ENCODE assay signal across 7 mouse cellular contexts in the genomic region with DNA sequence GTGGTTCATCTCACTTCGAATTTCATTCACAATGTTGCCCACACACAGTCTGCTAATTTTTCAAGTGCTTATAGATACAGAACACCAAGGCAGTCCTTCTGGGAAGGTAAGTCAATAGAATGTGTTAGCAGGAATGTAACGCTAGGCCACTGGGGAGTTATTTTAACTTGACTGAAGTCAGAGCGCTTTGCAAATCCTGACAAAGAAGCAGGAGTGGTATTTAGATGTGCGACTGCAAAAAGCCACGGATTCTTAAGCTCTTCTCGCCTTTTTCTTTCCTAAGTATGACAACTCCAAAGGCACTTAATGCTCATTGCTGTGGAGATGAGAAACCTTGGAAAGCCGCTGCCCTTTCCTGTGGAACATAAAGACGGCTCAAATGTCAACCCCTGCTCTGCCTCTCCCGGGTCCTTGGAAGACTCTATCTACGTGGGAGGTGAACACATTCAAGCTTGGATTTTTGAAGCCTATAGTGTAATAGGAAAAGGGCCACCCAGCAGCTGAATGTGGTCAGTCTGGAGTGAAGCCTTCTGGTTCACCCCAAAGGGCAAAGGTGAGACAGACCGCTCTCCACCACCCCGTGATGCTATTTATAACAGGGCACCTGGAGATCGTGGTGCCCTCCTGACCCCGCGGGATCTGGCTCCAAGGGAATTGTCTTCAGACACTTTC. TPM values are rescaled to one million over a fixed set of nuclear protein-coding genes. Genes with fewer than 3 reads are reported as not detected.
DNase-seq lines count a peak whose midpoint lies in the region; ATAC-seq and TF ChIP-seq lines count a peak whose summit lies in the region.

No protein-coding gene starts in this region.

- WGBS in lung, embryonic 14.5 days = 6% methylated on average over 15 of the region's 15 CpGs
- 9% methylated on average over 15 of the region's 15 CpGs for WGBS in embryonic facial prominence, embryonic 10.5 days
- 10% methylated on average over 15 of the region's 15 CpGs for WGBS in hindbrain, embryonic 14.5 days

- no peaks in the 10 kb centered on the region for H3K9me3 ChIP-seq in lung, embryonic 14.5 days (ENCODE audit: low read depth, low read length)
- no peaks in the 10 kb centered on the region for H3K9me3 ChIP-seq in embryonic facial prominence, embryonic 10.5 days
- no peaks in the 10 kb centered on the region for H3K9me3 ChIP-seq in hindbrain, embryonic 14.5 days (ENCODE audit: control insufficient read depth, low read length)

- no peak for TF ChIP-seq CTCF in lung, embryonic 14.5 days (IDR thresholded peaks at IDR 0.05; ENCODE audit: low read depth)

- H3K4me3 ChIP-seq in lung, embryonic 14.5 days (ENCODE audit: low read depth, low read length) = peak overlapping the region; percentile 70
- H3K4me3 ChIP-seq in embryonic facial prominence, embryonic 10.5 days = peak overlapping the region; percentile 76
- peak overlapping the region; percentile 86 for H3K4me3 ChIP-seq in hindbrain, embryonic 14.5 days (replicated peaks; ENCODE audit: low read length)

- H3K27me3 ChIP-seq in lung, embryonic 14.5 days (ENCODE audit: insufficient read depth, low read length) = no peaks in the 10 kb centered on the region
- peaks cover 21% of the 10 kb centered on the region for H3K27me3 ChIP-seq in embryonic facial prominence, embryonic 10.5 days (replicated peaks; ENCODE audit: low read depth, poor library complexity, severe bottlenecking)
- H3K27me3 ChIP-seq in hindbrain, embryonic 14.5 days (ENCODE audit: control insufficient read depth, insufficient read depth, low read length) = no peaks in the 10 kb centered on the region

- H3K36me3 ChIP-seq in lung, embryonic 14.5 days (ENCODE audit: insufficient read depth) = no peaks in the 10 kb centered on the region
- no peaks in the 10 kb centered on the region for H3K36me3 ChIP-seq in embryonic facial prominence, embryonic 10.5 days (replicated peaks)
- no peaks in the 10 kb centered on the region for H3K36me3 ChIP-seq in hindbrain, embryonic 14.5 days (replicated peaks; ENCODE audit: control insufficient read depth, insufficient read depth)

- H3K9ac ChIP-seq in lung, embryonic 14.5 days = peak overlapping the region; percentile 72
- H3K9ac ChIP-seq in hindbrain, embryonic 14.5 days = peak overlapping the region; percentile 88

- H3K27ac ChIP-seq in lung, embryonic 14.5 days (ENCODE audit: low read depth) = peak overlapping the region; percentile 63; the same call in 1 of the 2 replicates
- H3K27ac ChIP-seq in embryonic facial prominence, embryonic 10.5 days (replicated peaks) = no peak overlapping the region; the same call in 1 of the 2 replicates
- no peak overlapping the region for H3K27ac ChIP-seq in hindbrain, embryonic 14.5 days

- peak; percentile 57 for DNase-seq in lung, embryonic 14.5 days
- DNase-seq in lung, postnatal 10 days = no peak
- DNase-seq in embryonic facial prominence, embryonic 10.5 days (ENCODE audit: low spot score) = peak; percentile 29
- DNase-seq in hindbrain, embryonic 14.5 days (ENCODE audit: low spot score) = no peak
- peak; percentile 27 for DNase-seq in mesoderm, embryonic 11.5 days (ENCODE audit: low read depth, low spot score)
- DNase-seq in c-Kit-positive CD71-positive TER-119-positive erythroid progenitor cells, embryonic 14.5 days (ENCODE audit: low spot score) = no peak
- DNase-seq in T-cell, adult 2 months (ENCODE audit: low spot score) = no peak

- peak; percentile 12; the same call in 1 of the 2 replicates for ATAC-seq in lung, embryonic 14.5 days (ENCODE audit: insufficient read depth)
- no peak for ATAC-seq in hindbrain, embryonic 14.5 days (ENCODE audit: low FRiP score)

- no peaks in the 10 kb centered on the region for H3K4me1 ChIP-seq in lung, embryonic 14.5 days (ENCODE audit: insufficient read depth)
- H3K4me1 ChIP-seq in embryonic facial prominence, embryonic 10.5 days = peaks cover 19% of the 10 kb centered on the region
- no peaks in the 10 kb centered on the region for H3K4me1 ChIP-seq in hindbrain, embryonic 14.5 days (replicated peaks; ENCODE audit: control insufficient read depth, insufficient read depth, low read length)

- peak overlapping the region; percentile 97 for H3K4me2 ChIP-seq in lung, embryonic 14.5 days
- peak overlapping the region; percentile 97 for H3K4me2 ChIP-seq in hindbrain, embryonic 14.5 days (replicated peaks)

RNA-seq across cellular contexts. Expression of a gene that starts 3.0 kb away (rescaled TPM):
- 32.5 and 35.4 TPM in 2 replicates for polyA plus RNA-seq in lung, embryonic 14.5 days (2014; fragmentation: Nextera tagmentation; extraction: Ambion mirVana)
- 3.1 and 4.6 TPM in 2 replicates for polyA plus RNA-seq in embryonic facial prominence, embryonic 10.5 days (2016; fragmentation: Nextera tagmentation; extraction: Ambion mirVana)
- polyA plus RNA-seq in hindbrain, embryonic 14.5 days (2014; fragmentation: Nextera tagmentation; extraction: Ambion mirVana) = 24.7 and 25.9 TPM in 2 replicates

Comparison
In these comparisons a context has a peak if more than half of its experiments do, and no peak if none do; other contexts are left out.
1. DNase-seq: peak in lung, embryonic 14.5 days (single experiment), embryonic facial prominence, embryonic 10.5 days (single experiment) and mesoderm, embryonic 11.5 days (single experiment); none in lung, postnatal 10 days (single experiment), hindbrain, embryonic 14.5 days (single experiment), c-Kit-positive CD71-positive TER-119-positive erythroid progenitor cells, embryonic 14.5 days (single experiment) and T-cell, adult 2 months (single experiment).
2. Peak in every context shown above with its lines, with median percentiles within 50 percentile points of each other: H3K4me3 ChIP-seq.